Mouse (Mus musculus): Measurements from ENCODE around the gene Il12rb1.

GRCm38 (mm10) chr8:70833520-70833919 lies 25.3 kb downstream of the Il12rb1 start:
- no peak for TF ChIP-seq CTCF (IDR thresholded peaks at IDR 0.05; ENCODE audit: low read depth, low read length)
- no peak for TF ChIP-seq POLR2A (IDR thresholded peaks at IDR 0.05; ENCODE audit: borderline replicate concordance, low read depth, low read length)
